Mouse (Mus musculus): ENCODE results near the gene Bcap31. TPM values are rescaled to one million over a fixed set of nuclear protein-coding genes. Genes with fewer than 3 reads are reported as not detected.

Gene Bcap31
- polyA plus RNA-seq, 1 experiment from 2014 or later: 292 TPM

Other genes with a start within 250 kb of the Bcap31 start
- gene Bgn, start 232.6 kb downstream of the Bcap31 start, polyA plus RNA-seq (2015; fragmentation: Nextera tagmentation; extraction: Ambion mirVana): 9.5 and 12.5 TPM in 2 replicates
- gene Atp2b3, start 213.1 kb downstream of the Bcap31 start, polyA plus RNA-seq (2015; fragmentation: Nextera tagmentation; extraction: Ambion mirVana): 0.03 TPM in 1 of 2 replicates, not detected in the other
- gene Dusp9, start 76.8 kb downstream of the Bcap31 start, polyA plus RNA-seq (2015; fragmentation: Nextera tagmentation; extraction: Ambion mirVana): 0.35 and 0.46 TPM in 2 replicates
- gene Pnck, start 56.1 kb downstream of the Bcap31 start, polyA plus RNA-seq (2015; fragmentation: Nextera tagmentation; extraction: Ambion mirVana): 5.4 and 6.4 TPM in 2 replicates
- 5.1 TPM in 2 replicates for gene Slc6a8, start 43.0 kb downstream of the Bcap31 start, polyA plus RNA-seq (2015; fragmentation: Nextera tagmentation; extraction: Ambion mirVana)
- gene Abcd1, start 422 bp upstream of the Bcap31 start, polyA plus RNA-seq (2015; fragmentation: Nextera tagmentation; extraction: Ambion mirVana): 29.4 and 34.3 TPM in 2 replicates
- 0.09 and 0.10 TPM in 2 replicates for gene Plxnb3, start 40.9 kb upstream of the Bcap31 start, polyA plus RNA-seq (2015; fragmentation: Nextera tagmentation; extraction: Ambion mirVana)
- gene Srpk3, start 58.2 kb upstream of the Bcap31 start, polyA plus RNA-seq (2015; fragmentation: Nextera tagmentation; extraction: Ambion mirVana): 1.1 and 1.4 TPM in 2 replicates
- gene Idh3g, start 70.7 kb upstream of the Bcap31 start, polyA plus RNA-seq (2015; fragmentation: Nextera tagmentation; extraction: Ambion mirVana): 191 and 203 TPM in 2 replicates
- 235 and 241 TPM in 2 replicates for gene Ssr4, start 70.9 kb upstream of the Bcap31 start, polyA plus RNA-seq (2015; fragmentation: Nextera tagmentation; extraction: Ambion mirVana)
- gene Pdzd4, start 108.8 kb upstream of the Bcap31 start, polyA plus RNA-seq (2015; fragmentation: Nextera tagmentation; extraction: Ambion mirVana): 0.17 and 0.26 TPM in 2 replicates
- gene Avpr2, start 175.9 kb upstream of the Bcap31 start, polyA plus RNA-seq (2015; fragmentation: Nextera tagmentation; extraction: Ambion mirVana): 1.2 and 2.1 TPM in 2 replicates
- 0.29 and 0.31 TPM in 2 replicates for gene L1cam, start 179.9 kb upstream of the Bcap31 start, polyA plus RNA-seq (2015; fragmentation: Nextera tagmentation; extraction: Ambion mirVana)
- 71.5 and 74.1 TPM in 2 replicates for gene Arhgap4, start 205.7 kb upstream of the Bcap31 start, polyA plus RNA-seq (2015; fragmentation: Nextera tagmentation; extraction: Ambion mirVana)
- 212 and 213 TPM in 2 replicates for gene Naa10, start 205.8 kb upstream of the Bcap31 start, polyA plus RNA-seq (2015; fragmentation: Nextera tagmentation; extraction: Ambion mirVana)
- 43.5 and 43.7 TPM in 2 replicates for gene Renbp, start 214.7 kb upstream of the Bcap31 start, polyA plus RNA-seq (2015; fragmentation: Nextera tagmentation; extraction: Ambion mirVana)

All from thymus, postnatal 0 days (tissue).